Comparison of ENCODE assay signal across 8 mouse cellular contexts in the genomic region with DNA sequence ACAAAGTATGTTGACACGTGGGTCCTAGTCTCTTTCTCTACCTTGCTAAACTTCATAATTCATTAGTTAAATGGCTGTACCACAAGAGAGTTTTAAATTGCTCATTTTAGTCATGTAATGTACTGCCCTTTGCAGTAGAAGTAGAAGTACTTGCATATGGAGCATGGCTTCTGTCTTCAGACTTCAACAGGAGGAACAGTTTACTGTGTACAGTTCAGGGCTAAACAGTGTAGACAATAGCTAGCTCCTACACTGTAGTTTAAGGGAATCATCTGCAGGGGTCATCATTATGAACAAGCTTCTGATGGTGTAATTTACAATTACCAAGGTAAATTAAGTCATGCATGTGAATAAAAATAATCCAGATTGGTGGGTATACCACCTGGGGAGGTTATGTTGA.
DNase-seq lines count a peak whose midpoint lies in the region; ATAC-seq and TF ChIP-seq lines count a peak whose summit lies in the region.
"Not testable (repeated sequence)": the region's sequence is repeated elsewhere in the genome, so short reads cannot be mapped to it uniquely, and the experiment has no call there.

No protein-coding gene starts in this region.

- peak; percentile 38 for DNase-seq in A20 (ENCODE audit: low read depth, low spot score)
- not testable (repeated sequence) for DNase-seq in forebrain, postnatal 0 days; liver, embryonic 13.5 days

- peak overlapping the region; percentile 55 for H3K4me2 ChIP-seq in embryonic facial prominence, embryonic 13.5 days
- H3K4me2 ChIP-seq in forebrain, postnatal 0 days (ENCODE audit: low read depth): peak overlapping the region; percentile 43
- H3K4me2 ChIP-seq in hindbrain, embryonic 12.5 days (replicated peaks): peak overlapping the region; percentile 48
- peak overlapping the region; percentile 47 for H3K4me2 ChIP-seq in kidney, embryonic 16.5 days (replicated peaks; ENCODE audit: low read depth, low read length)
- H3K4me2 ChIP-seq in liver, embryonic 13.5 days: peak overlapping the region; percentile 66
- peak overlapping the region; percentile 52 for H3K4me2 ChIP-seq in neural tube, embryonic 13.5 days

- TF ChIP-seq CTCF in forebrain, postnatal 0 days (IDR thresholded peaks at IDR 0.05; ENCODE audit: low read depth): not testable (repeated sequence)

- H3K27ac ChIP-seq in embryonic facial prominence, embryonic 13.5 days; forebrain, postnatal 0 days (ENCODE audit: low read depth, low read length); hindbrain, embryonic 12.5 days; kidney, embryonic 16.5 days (ENCODE audit: low read length); liver, embryonic 13.5 days; neural tube, embryonic 13.5 days (replicated peaks): not testable (repeated sequence)

- not testable (repeated sequence) for H3K4me1 ChIP-seq in embryonic facial prominence, embryonic 13.5 days; forebrain, postnatal 0 days (ENCODE audit: insufficient read depth); hindbrain, embryonic 12.5 days; kidney, embryonic 16.5 days (ENCODE audit: insufficient read depth, low read length); liver, embryonic 13.5 days (replicated peaks); neural tube, embryonic 13.5 days (replicated peaks)

- WGBS in embryonic facial prominence, embryonic 13.5 days: 5% methylated on average over 1 of the region's 1 CpGs
- WGBS in forebrain, postnatal 0 days: 4% methylated on average over 1 of the region's 1 CpGs
- 3% methylated on average over 1 of the region's 1 CpGs for WGBS in hindbrain, embryonic 12.5 days
- WGBS in kidney, embryonic 16.5 days: 3% methylated on average over 1 of the region's 1 CpGs
- 0% methylated on average over 1 of the region's 1 CpGs for WGBS in liver, embryonic 13.5 days (ENCODE audit: insufficient replicate concordance)
- 6% methylated on average over 1 of the region's 1 CpGs for WGBS in neural tube, embryonic 13.5 days

- H3K4me3 ChIP-seq in embryonic facial prominence, embryonic 13.5 days: peak overlapping the region; percentile 51
- H3K4me3 ChIP-seq in forebrain, postnatal 0 days (ENCODE audit: low read depth, low read length): peak overlapping the region; percentile 39
- 0 out of 2 replicates have a peak overlapping the region, but pooled peaks have one; percentile 45 for H3K4me3 ChIP-seq in hindbrain, embryonic 12.5 days
- peak overlapping the region; percentile 53 for H3K4me3 ChIP-seq in kidney, embryonic 16.5 days (ENCODE audit: low read length)
- H3K4me3 ChIP-seq in liver, embryonic 13.5 days (replicated peaks): peak overlapping the region; percentile 65
- H3K4me3 ChIP-seq in neural tube, embryonic 13.5 days: peak overlapping the region; percentile 46

- not testable (repeated sequence) for H3K9me3 ChIP-seq in embryonic facial prominence, embryonic 13.5 days; forebrain, postnatal 0 days (ENCODE audit: low read length); hindbrain, embryonic 12.5 days (replicated peaks); kidney, embryonic 16.5 days (ENCODE audit: low read length); liver, embryonic 13.5 days (replicated peaks); neural tube, embryonic 13.5 days

- not testable (repeated sequence) for H3K9ac ChIP-seq in embryonic facial prominence, embryonic 13.5 days; hindbrain, embryonic 12.5 days; kidney, embryonic 16.5 days (replicated peaks; ENCODE audit: low read length); neural tube, embryonic 13.5 days
- H3K9ac ChIP-seq in forebrain, postnatal 0 days: 0 out of 2 replicates have a peak overlapping the region, but pooled peaks have one; percentile 31
- peak overlapping the region; percentile 63 for H3K9ac ChIP-seq in liver, embryonic 13.5 days

- H3K27me3 ChIP-seq in embryonic facial prominence, embryonic 13.5 days; forebrain, postnatal 0 days (ENCODE audit: insufficient read depth, low read length); hindbrain, embryonic 12.5 days; kidney, embryonic 16.5 days (ENCODE audit: insufficient read depth, low read length); liver, embryonic 13.5 days; neural tube, embryonic 13.5 days: not testable (repeated sequence)

- not testable (repeated sequence) for H3K36me3 ChIP-seq in embryonic facial prominence, embryonic 13.5 days; forebrain, postnatal 0 days (ENCODE audit: insufficient read depth); hindbrain, embryonic 12.5 days; kidney, embryonic 16.5 days (ENCODE audit: insufficient read depth, low read length); liver, embryonic 13.5 days; neural tube, embryonic 13.5 days

- not testable (repeated sequence) for ATAC-seq in embryonic facial prominence, embryonic 13.5 days (ENCODE audit: insufficient number of reproducible peaks, insufficient read depth, low FRiP score, low TSS enrichment, low read depth); forebrain, postnatal 0 days; kidney, embryonic 16.5 days (ENCODE audit: low FRiP score, low TSS enrichment); liver, embryonic 13.5 days (ENCODE audit: low read depth)
- peak; percentile 53; the same call in 1 of the 2 replicates for ATAC-seq in hindbrain, embryonic 12.5 days (ENCODE audit: low FRiP score)
- ATAC-seq in megakaryocyte-erythroid progenitor cell, adult 5-6 weeks (replicated peaks; ENCODE audit: low FRiP score, low TSS enrichment, poor library complexity, severe bottlenecking): peak; percentile 73
- ATAC-seq in neural tube, embryonic 13.5 days (ENCODE audit: low read depth): 0 out of 2 replicates have a peak, but pooled peaks have one; percentile 45
